Mouse (Mus musculus) C2C12 (cell line): Measurements from ENCODE around the gene Tgif1.

Experiments used
- CTCF ChIP-seq: IDR thresholded peaks from one replicate; pipeline ENCODE4 v1.5.1; 2011; ENCODE audit not compliant: control insufficient read depth, insufficient read depth, insufficient read length
- FOSL1 ChIP-seq: IDR thresholded peaks from one replicate; pipeline ENCODE4 v1.8.0; 2011; ENCODE audit warnings: mild to moderate bottlenecking, low read length; ENCODE audit not compliant: poor library complexity, insufficient read depth, severe bottlenecking
- MAX ChIP-seq: IDR thresholded peaks from one replicate; pipeline ENCODE4 v1.6.1; 2011; ENCODE audit warnings: mild to moderate bottlenecking, control low read depth
- MYOD1 ChIP-seq: IDR thresholded peaks from one replicate; pipeline ENCODE4 v1.6.1; 2011; ENCODE audit warnings: low read depth; ENCODE audit not compliant: control insufficient read depth, insufficient read length
- MYOG ChIP-seq: IDR thresholded peaks from one replicate; pipeline ENCODE4 v1.6.1; 2011; ENCODE audit not compliant: control insufficient read depth, insufficient read length; ENCODE audit errors: extremely low read depth
- USF1 ChIP-seq: IDR thresholded peaks from one replicate; pipeline ENCODE4 v1.6.1; 2011; ENCODE audit warnings: low read depth, mild to moderate bottlenecking, control low read depth, moderate library complexity

GRCm38 (mm10) chr17:70794722-70795121, 58.6 kb downstream of the Tgif1 start:
- TF ChIP-seq CTCF (no peak), USF1 (no peak), MYOG (no peak), FOSL1 (no peak), MAX (no peak), MYOD1 (no peak)
